Mouse (Mus musculus): ENCODE measurements around the gene Serpina3m.
"Not testable (repeated sequence)": the region's sequence is repeated elsewhere in the genome, so short reads cannot be mapped to it uniquely, and the experiment has no call there.

DNA sequence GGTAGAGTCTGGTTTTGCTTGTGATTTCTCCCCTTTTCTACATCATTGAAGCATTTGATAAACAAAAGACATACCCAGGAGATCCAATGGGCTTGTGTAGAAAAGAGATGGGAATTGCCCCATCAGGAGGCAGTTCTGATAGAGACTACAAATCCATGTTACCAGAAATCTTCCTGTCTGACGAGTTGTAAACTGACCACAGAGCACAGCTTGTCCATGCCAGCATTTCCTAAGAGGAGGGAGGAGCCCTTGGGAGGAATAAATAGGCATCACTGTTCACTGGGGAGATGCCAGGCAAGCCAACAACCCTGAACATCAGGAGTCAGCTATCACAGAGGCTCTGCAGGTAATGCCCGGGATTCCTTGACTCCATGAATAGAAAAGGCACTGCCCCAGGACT lies 48.6 kb downstream of the Serpina3m start:
- not testable (repeated sequence) for TF ChIP-seq FLI1 (IDR thresholded peaks at IDR 0.05; ENCODE audit: low read length); GATA1 (IDR thresholded peaks at IDR 0.05; ENCODE audit: borderline replicate concordance, low read length)
